Mouse (Mus musculus) heart, postnatal 0 days (tissue): ENCODE data around the gene Cyp4a10. TPM values are rescaled to one million over a fixed set of nuclear protein-coding genes. Genes with fewer than 3 reads are reported as not detected.
"Not testable (repeated sequence)": the region's sequence is repeated elsewhere in the genome, so short reads cannot be mapped to it uniquely, and the experiment has no call there.

Experiments
- ATAC-seq: fragments of 200-750 bp; cut with Nextera tagmentation; 2 replicates; pipeline ENCODE4 v1.8.0; 2017; ENCODE audit warnings: low read depth, moderate number of reproducible peaks, moderate library complexity; ENCODE audit not compliant: insufficient read depth
- DNase-seq: peaks from one replicate; pipeline ENCODE4 v3.0.0-alpha.2; 2016; ENCODE audit warnings: low spot score
- H3K27ac ChIP-seq: fragments of 300-500 bp; sonication (generic); 2 replicates; pipeline ENCODE4 v1.5.1; 2014; ENCODE audit warnings: low read depth, mild to moderate bottlenecking
- H3K27me3 ChIP-seq: fragments of 300-500 bp; sonication (generic); 2 replicates; pipeline ENCODE4 v1.6.1; 2014; ENCODE audit warnings: low read length, mixed read lengths; ENCODE audit not compliant: control insufficient read depth, insufficient read depth
- H3K36me3 ChIP-seq: fragments of 300-500 bp; sonication (generic); replicated peaks from 2 replicates; pipeline ENCODE4 v1.6.1; 2014; ENCODE audit warnings: low read length, mixed read lengths; ENCODE audit not compliant: control insufficient read depth, insufficient read depth
- H3K4me1 ChIP-seq: fragments of 300-500 bp; sonication (generic); 2 replicates; pipeline ENCODE4 v1.6.1; 2014; ENCODE audit warnings: antibody characterized with exemption; ENCODE audit not compliant: control insufficient read depth, insufficient read depth
- H3K4me2 ChIP-seq: fragments of 300-500 bp; sonication (generic); 2 replicates; pipeline ENCODE4 v1.6.1; 2014; ENCODE audit warnings: low read depth, mild to moderate bottlenecking, low read length, moderate library complexity
- H3K4me3 ChIP-seq: fragments of 300-500 bp; sonication (generic); 2 replicates; pipeline ENCODE4 v1.5.1; 2014; ENCODE audit warnings: low read depth, low read length
- H3K9ac ChIP-seq: fragments of 300-500 bp; sonication (generic); replicated peaks from 2 replicates; pipeline ENCODE4 v1.6.1; 2014; ENCODE audit warnings: low read depth, low read length, mixed read lengths
- H3K9me3 ChIP-seq: fragments of 300-500 bp; sonication (generic); replicated peaks from 2 replicates; pipeline ENCODE4 v1.6.1; 2016; ENCODE audit warnings: low read length; ENCODE audit not compliant: control insufficient read depth
- CTCF ChIP-seq: IDR thresholded peaks from 2 replicates; pipeline ENCODE4 v1.5.1; 2016; ENCODE audit warnings: antibody characterized with exemption, control low read depth, low read depth
- EP300 ChIP-seq: IDR thresholded peaks from 2 replicates; pipeline ENCODE4 v1.6.1; 2016; ENCODE audit warnings: antibody characterized with exemption, low read depth
- WGBS: fragments of 180-500 bp; shearing (Covaris S2); extraction: QIAGEN DNeasy Blood & Tissue Kit; methylation state at CpG from one replicate; pipeline ENCODE4 v1.1.7; 2014; 5-methylcytosine and 5-hydroxymethylcytosine counted together
- polyA plus RNA-seq: library from polyadenylated mRNA; unstranded; fragments of >200 nt; fragmentation: Nextera tagmentation; extraction: Ambion mirVana; gene quantifications from 2 replicates; pipeline ENCODE4 v1.2.1, GENCODE M21; 2015
- total RNA-seq: library from RNA; depleted of rRNA; stranded (reverse); fragments of >200 nt; gene quantifications from 2 replicates; pipeline ENCODE4 v1.2.3, GENCODE M21; 2014; ENCODE audit warnings: low replicate concordance

Cyp4a10 gene
- total and polyA plus RNA-seq, 2 experiments from 2014 or later: not detected

GRCm38 (mm10) chr4:115557861-115558561 is 39.9 kb downstream of the Cyp4a10 start:
- DNase-seq (no peak), ATAC-seq (no peak)
- Histone ChIP-seq H3K27ac (no peak overlapping the region), H3K4me3 (no peak overlapping the region), H3K9me3 (no peaks in the 10 kb centered on the region), H3K4me2 (no peak overlapping the region), H3K36me3 (no peaks in the 10 kb centered on the region), H3K9ac (no peak overlapping the region), H3K4me1 (no peaks in the 10 kb centered on the region), H3K27me3 (no peaks in the 10 kb centered on the region)
- 49% methylated on average over 4 of the region's 4 CpGs for WGBS
- TF ChIP-seq EP300 (no peak), CTCF (no peak)

- 52% methylated on average over 5 of the region's 5 CpGs for WGBS
- not testable (repeated sequence) for DNase-seq, H3K9ac ChIP-seq, H3K4me1 ChIP-seq, H3K4me3 ChIP-seq, H3K27me3 ChIP-seq, H3K4me2 ChIP-seq, H3K27ac ChIP-seq, H3K36me3 ChIP-seq, ATAC-seq, H3K9me3 ChIP-seq
Measured at GRCm38 (mm10) chr4:115561236-115561635, 43.2 kb downstream of the Cyp4a10 start.

- Histone ChIP-seq H3K9me3 (no peaks in the 10 kb centered on the region), H3K4me3 (no peak within 1 kb of the TSS), H3K36me3 (no peaks in the 10 kb centered on the region), H3K4me2 (no peak within 1 kb of the TSS), H3K4me1 (no peaks in the 10 kb centered on the region), H3K27me3 (no peaks in the 10 kb centered on the region), H3K9ac (no peak within 1 kb of the TSS), H3K27ac (no peak within 1 kb of the TSS)
- DNase-seq (no peak), ATAC-seq (no peak)
- WGBS: 66% methylated on average over 3 of the region's 3 CpGs
- no peak for TF ChIP-seq EP300
- no peak for TF ChIP-seq CTCF
Measured at GRCm38 (mm10) chr4:115563401-115563800, 45.3 kb downstream of the Cyp4a10 start, which contains the start of gene Cyp4a31. Gene Cyp4a31 (plus strand): TSS chr4:115563649.

GRCm38 (mm10) chr4:115564469-115565225 is 46.6 kb downstream of the Cyp4a10 start:
- H3K9me3 ChIP-seq, H3K9ac ChIP-seq, H3K27ac ChIP-seq, H3K4me2 ChIP-seq, H3K4me1 ChIP-seq, H3K4me3 ChIP-seq, ATAC-seq, DNase-seq, H3K36me3 ChIP-seq, H3K27me3 ChIP-seq: not testable (repeated sequence)
- WGBS: 52% methylated on average over 6 of the region's 6 CpGs

- WGBS: 66% methylated on average over 3 of the region's 3 CpGs
- H3K4me1 ChIP-seq: no peaks in the 10 kb centered on the region
- no peaks in the 10 kb centered on the region for H3K9me3 ChIP-seq
- DNase-seq: no peak
- H3K9ac ChIP-seq: no peak overlapping the region
- no peak for ATAC-seq
- H3K4me3 ChIP-seq: no peak overlapping the region
- H3K27me3 ChIP-seq: no peaks in the 10 kb centered on the region
- H3K4me2 ChIP-seq: no peak overlapping the region
- no peak overlapping the region for H3K27ac ChIP-seq
- H3K36me3 ChIP-seq: no peaks in the 10 kb centered on the region
- TF ChIP-seq CTCF: no peak
- TF ChIP-seq EP300: no peak
Measured at GRCm38 (mm10) chr4:115575255-115575654, 57.2 kb downstream of the Cyp4a10 start.
